Comparison of ENCODE assay signal across 8 mouse cellular contexts in the genomic region with DNA sequence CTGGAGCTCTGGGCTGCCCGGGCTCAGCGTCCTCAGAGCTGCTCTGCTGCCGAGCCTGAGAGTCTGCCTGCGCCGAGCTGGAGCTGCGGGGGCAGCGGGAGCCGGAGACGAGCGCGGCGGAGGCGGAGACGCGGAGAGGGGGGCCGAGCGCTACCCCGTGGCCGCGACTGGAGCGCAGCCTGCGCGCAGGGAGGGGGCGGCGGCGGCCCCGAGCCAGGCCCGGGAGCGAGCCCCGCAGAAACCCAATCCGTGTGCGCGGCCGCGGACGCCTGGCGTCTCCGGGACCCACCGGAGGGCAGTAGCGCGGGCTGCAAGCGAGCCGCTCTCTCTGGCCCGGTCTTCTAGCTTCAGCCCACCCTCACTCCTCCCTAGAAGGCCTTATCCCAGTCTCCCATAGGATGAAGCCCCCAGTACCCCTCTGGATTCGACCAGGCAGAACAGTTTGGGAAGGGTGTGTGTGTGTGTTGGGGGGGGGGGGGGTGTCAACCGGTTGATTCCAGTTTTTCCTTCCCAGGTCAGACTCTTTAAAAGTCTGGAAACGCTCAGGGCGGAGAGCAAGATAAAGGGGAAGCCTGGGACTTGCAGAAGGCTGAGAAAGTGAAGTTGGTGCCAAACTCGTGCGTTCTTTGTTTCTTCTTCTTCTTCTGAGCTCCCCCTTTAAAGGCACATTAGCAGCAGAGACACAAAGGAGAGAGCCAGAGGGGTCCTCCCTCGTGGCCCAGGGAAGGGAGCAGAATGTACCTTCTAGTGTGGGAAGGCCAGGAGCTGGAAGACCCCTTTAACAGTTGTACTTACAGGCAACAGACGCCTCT. TPM values are rescaled to one million over a fixed set of nuclear protein-coding genes. Genes with fewer than 3 reads are reported as not detected.
DNase-seq lines count a peak whose midpoint lies in the region; ATAC-seq and TF ChIP-seq lines count a peak whose summit lies in the region.

A gene (minus strand): TSS at position 96 of the 812 bp plus-strand sequence.

- H3K4me3 ChIP-seq in hindbrain, postnatal 0 days (ENCODE audit: low read length) = peak within 1 kb of the TSS; percentile 63
- peak within 1 kb of the TSS; percentile 57 for H3K4me3 ChIP-seq in limb, embryonic 11.5 days (ENCODE audit: low read depth, low read length)

- ATAC-seq in hindbrain, postnatal 0 days = peak; percentile 86
- ATAC-seq in limb, embryonic 11.5 days (ENCODE audit: insufficient number of reproducible peaks, low FRiP score, low TSS enrichment, low read depth) = peak; percentile 63

- peak within 1 kb of the TSS; percentile 67 for H3K9ac ChIP-seq in hindbrain, postnatal 0 days (replicated peaks; ENCODE audit: low read length)
- H3K9ac ChIP-seq in limb, embryonic 11.5 days (ENCODE audit: low read length) = peak within 1 kb of the TSS; percentile 65

- TF ChIP-seq CTCF in hindbrain, postnatal 0 days (IDR thresholded peaks at IDR 0.05; ENCODE audit: low read depth) = 0 out of 2 replicates have a peak, but pooled peaks have one; percentile 18

- DNase-seq in ZHBTc4 (ENCODE audit: low read depth, low spot score) = peak; percentile 70
- DNase-seq in cerebellum, postnatal 10 days = peak; percentile 73 to 80
- peak; percentile 57 to 61 for DNase-seq in frontal cortex, postnatal 25 days (ENCODE audit: low spot score in 2 of 2)
- DNase-seq in hindbrain, postnatal 0 days (ENCODE audit: low spot score) = peak; percentile 87
- DNase-seq in limb, embryonic 11.5 days (ENCODE audit: low spot score) = peak; percentile 79
- peak; percentile 84 for DNase-seq in neural tube, embryonic 10.5 days (ENCODE audit: extremely low spot score, low spot score)
- DNase-seq in testis, postnatal 10 days (ENCODE audit: low spot score) = peak; percentile 80
- no peak for DNase-seq in natural killer cell, adult 2 months (ENCODE audit: low spot score in 2 of 2)

- WGBS in hindbrain, postnatal 0 days = 3% methylated on average over 47 of the region's 52 CpGs
- 2% methylated on average over 44 of the region's 52 CpGs for WGBS in limb, embryonic 11.5 days

- H3K9me3 ChIP-seq in hindbrain, postnatal 0 days (ENCODE audit: low read length) = no peaks in the 10 kb centered on the region
- no peaks in the 10 kb centered on the region for H3K9me3 ChIP-seq in limb, embryonic 11.5 days (ENCODE audit: control insufficient read depth, low read length)

- H3K4me1 ChIP-seq in hindbrain, postnatal 0 days (ENCODE audit: insufficient read depth, low read length) = peaks cover 26% of the 10 kb centered on the region
- H3K4me1 ChIP-seq in limb, embryonic 11.5 days (ENCODE audit: control insufficient read depth, insufficient read depth, low read length) = peaks cover 20% of the 10 kb centered on the region

- no peaks in the 10 kb centered on the region for H3K36me3 ChIP-seq in hindbrain, postnatal 0 days (ENCODE audit: insufficient read depth, low read length)
- no peaks in the 10 kb centered on the region for H3K36me3 ChIP-seq in limb, embryonic 11.5 days (ENCODE audit: control insufficient read depth, insufficient read depth, low read length)

- peak within 1 kb of the TSS; percentile 90 for H3K4me2 ChIP-seq in hindbrain, postnatal 0 days (ENCODE audit: low read depth, low read length)
- H3K4me2 ChIP-seq in limb, embryonic 11.5 days (ENCODE audit: low read depth, severe bottlenecking) = peak within 1 kb of the TSS; percentile 99

- peak within 1 kb of the TSS; percentile 79 for H3K27ac ChIP-seq in hindbrain, postnatal 0 days
- peak within 1 kb of the TSS; percentile 52; the same call in 1 of the 2 replicates for H3K27ac ChIP-seq in limb, embryonic 11.5 days (replicated peaks; ENCODE audit: low read depth, low read length)

- peaks cover 8% of the 10 kb centered on the region; the same call in 1 of the 2 replicates for H3K27me3 ChIP-seq in hindbrain, postnatal 0 days (ENCODE audit: insufficient read depth, low read length)
- H3K27me3 ChIP-seq in limb, embryonic 11.5 days (ENCODE audit: control insufficient read depth, insufficient read depth, low read length) = peaks cover 28% of the 10 kb centered on the region

RNA-seq across cellular contexts. Expression of the gene that starts here (rescaled TPM):
- 30.4 and 32.2 TPM in 2 replicates for total RNA-seq in hindbrain, postnatal 0 days (2014; rRNA removed)
- polyA plus RNA-seq in hindbrain, postnatal 0 days (2015; fragmentation: Nextera tagmentation; extraction: Ambion mirVana) = 2.9 and 3.0 TPM in 2 replicates
- polyA plus RNA-seq in limb, embryonic 11.5 days (2014; fragmentation: Nextera tagmentation; extraction: Ambion mirVana) = 0.60 and 0.70 TPM in 2 replicates

Comparison
In these comparisons a context has a peak if more than half of its experiments do, and no peak if none do; other contexts are left out.
1. Peak in DNase-seq, ATAC-seq, H3K4me3 ChIP-seq, H3K27ac ChIP-seq, H3K9ac ChIP-seq and H3K4me2 ChIP-seq in limb, embryonic 11.5 days; RNA of the gene not detected or under 1 TPM.
2. DNase-seq: peak in ZHBTc4 (single experiment), cerebellum, postnatal 10 days (2 of 2), frontal cortex, postnatal 25 days (2 of 2), hindbrain, postnatal 0 days (single experiment), neural tube, embryonic 10.5 days (single experiment) and testis, postnatal 10 days (single experiment); none in natural killer cell, adult 2 months (0 of 2).